Mouse (Mus musculus): ENCODE data around the gene Rora. TPM values are rescaled to one million over a fixed set of nuclear protein-coding genes. Genes with fewer than 3 reads are reported as not detected.

The Rora gene
- polyA plus RNA-seq, 1 experiment from 2014 or later = 2.7 TPM

DNA sequence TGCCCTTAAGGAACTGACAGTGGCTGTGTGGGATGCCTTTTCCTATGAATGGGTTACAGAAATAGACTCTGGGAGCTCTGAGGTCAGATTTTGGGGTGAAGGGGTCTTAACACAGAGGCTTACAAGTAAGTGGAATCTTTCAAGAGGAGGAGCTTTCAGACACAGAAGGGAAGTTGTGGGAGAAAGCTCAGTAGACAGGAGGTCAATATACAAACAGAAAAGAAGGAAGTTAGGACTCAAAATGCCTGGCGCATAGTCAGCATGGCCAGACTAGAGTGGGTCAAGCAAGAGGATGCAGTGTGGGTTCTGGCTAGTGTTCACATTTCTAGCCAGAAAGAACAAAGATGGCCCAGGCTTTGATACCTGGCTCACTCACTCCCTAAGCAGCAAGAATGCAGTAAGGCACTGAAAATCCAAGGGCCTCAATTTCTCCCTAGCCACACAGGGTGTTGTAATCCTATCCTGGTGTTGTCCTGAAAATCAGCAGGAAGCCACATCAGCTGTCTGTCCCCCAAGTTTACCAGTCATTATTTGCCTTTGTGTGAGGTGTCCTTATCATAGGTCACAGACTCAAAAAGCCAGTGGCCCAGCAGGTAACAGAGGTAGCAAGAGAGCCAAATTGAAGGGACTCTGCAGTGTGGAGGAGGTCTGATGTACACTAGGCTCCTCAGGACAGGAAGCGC lies 456.2 kb downstream of the Rora start:
- Histone ChIP-seq H3K9me3 (replicated peaks) (no peaks in the 10 kb centered on the region), H3K36me3 (no peaks in the 10 kb centered on the region), H3K27ac (no peak overlapping the region; the same call in 1 of the 2 replicates), H3K27me3 (peaks cover 8% of the 10 kb centered on the region; the same call in 1 of the 2 replicates), H3K4me3 (replicated peaks) (no peak overlapping the region), H3K9ac (no peak overlapping the region), H3K4me1 (replicated peaks) (peaks cover 13% of the 10 kb centered on the region), H3K4me2 (no peak overlapping the region)
- no peak for DNase-seq
- ATAC-seq (ENCODE audit: low read depth) = peak; percentile 41; the same call in 1 of the 2 replicates
- 68% methylated on average over 2 of the region's 2 CpGs for WGBS (ENCODE audit: insufficient replicate concordance)

DNA sequence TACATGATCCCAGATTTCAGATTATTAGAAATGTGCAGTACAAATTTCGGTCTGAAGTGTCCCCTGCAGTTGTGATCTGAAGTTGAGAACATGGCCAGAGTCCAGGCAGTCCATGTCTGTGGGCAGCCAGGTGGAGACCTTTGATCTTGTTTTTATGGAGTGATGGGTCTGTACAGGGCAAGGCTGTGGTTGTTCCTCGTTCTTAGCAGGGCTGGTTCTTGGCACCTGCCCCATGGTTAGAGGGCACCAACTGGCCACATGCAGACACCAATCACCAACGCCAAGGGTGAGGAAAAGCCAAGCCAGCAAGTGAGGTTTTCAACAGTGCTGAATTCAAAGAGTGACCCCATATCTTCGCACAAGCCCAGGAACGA lies 456.7 kb downstream of the Rora start:
- no peaks in the 10 kb centered on the region for H3K36me3 ChIP-seq
- H3K9me3 ChIP-seq (replicated peaks) = no peaks in the 10 kb centered on the region
- H3K9ac ChIP-seq = no peak overlapping the region
- H3K27ac ChIP-seq = no peak overlapping the region; the same call in 1 of the 2 replicates
- DNase-seq (no peak), ATAC-seq (ENCODE audit: low read depth) (peak; percentile 62)
- 57% methylated on average over 5 of the region's 5 CpGs for whole genome bisulfite sequencing (ENCODE audit: insufficient replicate concordance)
- H3K4me1 ChIP-seq (replicated peaks) = peaks cover 13% of the 10 kb centered on the region
- H3K27me3 ChIP-seq = peaks cover 8% of the 10 kb centered on the region; the same call in 1 of the 2 replicates
- H3K4me2 ChIP-seq = no peak overlapping the region
- H3K4me3 ChIP-seq (replicated peaks) = no peak overlapping the region

DNA sequence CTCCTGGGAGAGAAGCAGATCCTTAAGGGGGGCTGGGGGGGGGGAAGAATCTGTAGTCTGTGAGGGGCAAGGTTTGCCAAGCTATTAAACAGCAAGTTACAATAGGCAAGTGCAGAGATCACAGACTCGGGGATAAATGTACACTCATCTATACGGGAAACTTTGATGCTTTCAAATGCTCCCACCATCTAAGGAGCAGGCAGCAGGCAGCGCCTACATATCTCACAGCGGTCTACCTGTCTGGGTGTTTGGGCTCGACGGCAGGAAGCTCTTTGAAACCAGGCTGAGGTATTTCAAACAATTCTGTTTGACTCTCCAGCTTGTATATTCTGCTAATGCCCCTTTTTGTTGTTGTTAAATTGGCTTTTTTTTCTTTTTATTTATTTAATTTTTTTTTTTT lies 457.1 kb downstream of the Rora start:
- Histone ChIP-seq H3K9ac (no peak overlapping the region), H3K27me3 (peaks cover 8% of the 10 kb centered on the region; the same call in 1 of the 2 replicates), H3K4me1 (replicated peaks) (peaks cover 13% of the 10 kb centered on the region), H3K9me3 (replicated peaks) (no peaks in the 10 kb centered on the region), H3K4me3 (replicated peaks) (no peak overlapping the region), H3K36me3 (no peaks in the 10 kb centered on the region), H3K27ac (no peak overlapping the region), H3K4me2 (no peak overlapping the region)
- ATAC-seq (ENCODE audit: low read depth) = no peak
- 73% methylated on average over 6 of the region's 6 CpGs for WGBS (ENCODE audit: insufficient replicate concordance)
- DNase-seq = no peak

DNA sequence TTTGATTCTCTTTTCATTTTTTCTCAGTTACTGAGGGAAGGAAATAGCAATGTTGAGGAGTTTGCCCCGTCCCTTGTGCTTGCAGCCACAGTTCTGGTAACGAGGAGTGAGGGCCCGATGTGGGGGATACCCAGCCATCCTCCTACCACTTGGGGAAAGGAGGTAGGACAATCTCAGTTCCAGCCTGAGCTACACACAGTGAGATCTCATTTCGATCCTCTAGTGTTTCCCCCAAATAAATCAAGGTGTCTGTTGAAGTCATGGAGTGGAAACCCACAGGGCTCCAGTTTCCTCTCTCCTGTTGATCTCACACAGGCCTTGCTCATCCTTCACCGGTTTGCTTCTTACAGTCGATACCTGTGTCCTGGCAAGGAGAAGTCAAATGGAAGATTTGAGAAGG lies 458.0 kb downstream of the Rora start:
- WGBS (ENCODE audit: insufficient replicate concordance) = 70% methylated on average over 6 of the region's 6 CpGs

DNA sequence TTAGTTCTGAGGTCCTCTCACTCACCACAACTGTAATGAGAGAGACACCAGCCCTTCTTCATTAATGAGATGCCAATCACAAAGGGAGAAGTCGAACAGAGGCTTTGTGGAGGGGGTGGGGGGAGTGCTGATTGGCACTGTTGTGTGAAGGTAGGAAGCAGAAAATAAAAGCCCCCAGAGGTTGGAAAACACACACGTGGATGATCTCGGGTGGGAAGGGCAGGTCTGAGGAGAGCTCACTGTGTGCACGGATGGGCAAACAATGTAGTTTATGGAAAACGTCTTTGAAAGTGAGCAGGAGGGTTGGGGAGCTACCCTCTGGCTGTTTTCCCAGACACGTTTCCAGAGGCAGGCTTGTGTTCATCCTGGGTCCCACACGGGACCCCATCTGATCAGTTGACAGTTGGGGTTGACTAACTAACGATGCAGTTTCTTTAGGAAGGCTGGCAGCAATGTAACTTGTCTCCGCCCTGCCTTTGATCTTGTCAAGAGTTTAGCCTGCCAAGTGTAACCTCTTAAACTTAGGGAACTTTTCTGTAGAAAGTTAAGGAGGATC lies 460.9 kb downstream of the Rora start:
- Histone ChIP-seq H3K27ac (no peak overlapping the region), H3K27me3 (no peaks in the 10 kb centered on the region), H3K36me3 (no peaks in the 10 kb centered on the region), H3K9me3 (replicated peaks) (no peaks in the 10 kb centered on the region), H3K9ac (no peak overlapping the region), H3K4me3 (replicated peaks) (no peak overlapping the region), H3K4me1 (replicated peaks) (peaks cover 17% of the 10 kb centered on the region), H3K4me2 (no peak overlapping the region)
- WGBS (ENCODE audit: insufficient replicate concordance) = 33% methylated on average over 9 of the region's 9 CpGs
- no peak for DNase-seq
- ATAC-seq (ENCODE audit: low read depth) = no peak

More for the DNA sequence above, 458.0 kb downstream of the Rora start:
- no peak overlapping the region for H3K9ac ChIP-seq
- no peaks in the 10 kb centered on the region for H3K36me3 ChIP-seq
- DNase-seq = no peak
- no peak overlapping the region for H3K4me2 ChIP-seq
- H3K9me3 ChIP-seq (replicated peaks) = no peaks in the 10 kb centered on the region
- ATAC-seq (ENCODE audit: low read depth) = no peak
- no peak overlapping the region for H3K27ac ChIP-seq
- H3K4me3 ChIP-seq (replicated peaks) = no peak overlapping the region
- H3K4me1 ChIP-seq (replicated peaks) = peaks cover 14% of the 10 kb centered on the region
- H3K27me3 ChIP-seq = 0 out of 2 replicates have a peak, but pooled peaks cover 3% of the 10 kb centered on the region

DNA sequence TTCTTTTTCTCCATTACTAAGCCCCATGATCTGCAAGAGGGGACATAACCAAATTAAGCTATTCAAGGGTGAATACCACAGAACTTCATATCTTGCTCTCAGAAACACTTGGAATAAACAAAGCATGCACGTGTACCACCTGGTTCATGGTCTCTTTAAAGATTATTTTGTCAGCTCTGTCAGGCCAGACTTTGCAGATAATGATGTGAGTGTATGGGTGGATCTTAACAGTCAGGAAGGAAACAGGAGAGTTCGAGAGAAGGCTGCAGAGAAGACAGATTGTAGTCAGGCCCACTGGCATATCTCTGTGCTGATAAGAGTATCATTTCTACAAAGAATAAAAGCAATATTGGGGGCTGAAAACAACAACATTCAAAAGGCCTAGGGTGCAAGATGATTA lies 463.2 kb downstream of the Rora start:
- H3K27me3 ChIP-seq = no peaks in the 10 kb centered on the region
- no peak overlapping the region for H3K27ac ChIP-seq
- ATAC-seq (ENCODE audit: low read depth) (peak; percentile 73), DNase-seq (no peak)
- no peak overlapping the region for H3K4me3 ChIP-seq (replicated peaks)
- 9% methylated on average over 2 of the region's 2 CpGs for WGBS (ENCODE audit: insufficient replicate concordance)
- H3K9ac ChIP-seq = no peak overlapping the region
- no peaks in the 10 kb centered on the region for H3K36me3 ChIP-seq
- H3K4me1 ChIP-seq (replicated peaks) = peaks cover 6% of the 10 kb centered on the region; the same call in 1 of the 2 replicates
- H3K4me2 ChIP-seq = no peak overlapping the region
- no peaks in the 10 kb centered on the region for H3K9me3 ChIP-seq (replicated peaks)

DNA sequence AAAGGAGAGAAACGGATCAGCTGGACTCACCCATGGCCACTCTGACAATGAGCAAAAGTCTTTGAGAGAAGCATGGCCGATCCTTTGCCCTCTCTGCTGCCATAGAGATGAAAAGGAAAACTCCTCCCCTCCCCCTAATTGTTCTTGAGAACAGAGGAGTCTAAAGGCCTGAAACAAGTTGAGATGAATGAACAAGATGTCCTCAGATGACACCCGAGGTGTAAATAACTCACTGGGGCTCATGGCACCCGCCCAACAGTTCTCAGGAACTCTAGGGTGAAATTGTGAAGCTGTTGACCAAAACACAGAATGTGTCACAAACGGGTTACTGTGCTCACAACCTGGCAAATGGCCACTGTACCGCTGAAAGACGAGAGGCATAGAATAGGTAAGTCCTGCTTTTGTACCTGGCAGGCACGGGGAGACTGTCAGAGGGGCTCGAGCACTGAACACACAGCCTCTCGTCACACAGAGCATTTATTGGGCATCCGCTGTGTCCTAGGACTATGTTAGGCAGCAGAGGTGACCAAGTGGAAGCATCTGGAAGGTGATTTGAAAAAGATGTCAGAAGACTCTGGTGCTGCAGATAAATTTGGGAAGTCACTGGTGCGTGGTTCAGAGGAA lies 467.6 kb downstream of the Rora start:
- Histone ChIP-seq H3K4me3 (replicated peaks) (no peak overlapping the region), H3K4me1 (replicated peaks) (peaks cover 13% of the 10 kb centered on the region; the same call in 1 of the 2 replicates), H3K4me2 (no peak overlapping the region), H3K27ac (no peak overlapping the region), H3K27me3 (peaks cover 8% of the 10 kb centered on the region; the same call in 1 of the 2 replicates), H3K9me3 (replicated peaks) (no peaks in the 10 kb centered on the region), H3K36me3 (no peaks in the 10 kb centered on the region), H3K9ac (no peak overlapping the region)
- DNase-seq = no peak
- WGBS (ENCODE audit: insufficient replicate concordance) = 62% methylated on average over 12 of the region's 12 CpGs
- ATAC-seq (ENCODE audit: low read depth) = no peak

DNA sequence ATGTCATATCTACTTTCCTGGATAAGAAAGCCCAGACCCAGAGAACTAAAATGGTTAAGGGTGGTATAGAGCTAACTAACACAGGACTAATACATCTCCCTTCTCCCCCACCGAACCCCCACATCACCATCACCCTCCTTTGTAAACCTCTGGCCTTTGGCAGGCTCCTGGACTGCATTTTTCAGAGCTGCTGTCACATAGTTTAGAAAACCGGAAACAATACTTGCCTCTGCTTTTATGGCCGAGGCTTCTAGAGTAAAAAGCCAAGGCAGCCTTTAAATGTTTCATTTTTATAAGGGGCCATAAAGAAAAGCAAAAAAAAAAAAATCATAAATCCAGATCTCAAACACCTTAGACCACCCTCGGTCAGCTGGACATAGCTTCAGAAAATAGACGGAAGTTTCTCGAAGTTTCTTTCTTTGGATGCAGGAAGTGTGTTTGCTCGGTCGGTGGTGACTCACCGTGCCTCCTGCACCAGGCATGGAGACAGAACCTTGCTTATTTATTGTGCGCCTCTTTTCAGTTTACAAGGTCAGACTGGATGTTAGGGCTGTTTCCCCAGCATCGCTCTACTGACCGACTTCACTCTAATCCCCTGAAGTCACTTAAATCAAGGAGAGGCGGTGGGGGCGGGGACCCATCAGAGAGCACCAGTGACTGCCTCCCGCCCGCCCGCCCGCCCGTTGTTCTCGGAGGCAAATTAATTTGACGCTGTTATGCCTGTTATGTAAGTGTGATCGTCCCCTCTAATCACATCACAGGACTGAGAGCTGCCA lies 471.6 kb downstream of the Rora start:
- Histone ChIP-seq H3K27ac (no peak overlapping the region), H3K4me3 (replicated peaks) (peak overlapping the region; percentile 26; the same call in 1 of the 2 replicates), H3K36me3 (no peaks in the 10 kb centered on the region), H3K9ac (no peak overlapping the region), H3K4me1 (replicated peaks) (0 out of 2 replicates have a peak, but pooled peaks cover 7% of the 10 kb centered on the region), H3K9me3 (replicated peaks) (no peaks in the 10 kb centered on the region), H3K4me2 (peak overlapping the region; percentile 41), H3K27me3 (peaks cover 8% of the 10 kb centered on the region; the same call in 1 of the 2 replicates)
- 11% methylated on average over 22 of the region's 22 CpGs for WGBS (ENCODE audit: insufficient replicate concordance)
- ATAC-seq (ENCODE audit: low read depth) (no peak), DNase-seq (no peak)

DNA sequence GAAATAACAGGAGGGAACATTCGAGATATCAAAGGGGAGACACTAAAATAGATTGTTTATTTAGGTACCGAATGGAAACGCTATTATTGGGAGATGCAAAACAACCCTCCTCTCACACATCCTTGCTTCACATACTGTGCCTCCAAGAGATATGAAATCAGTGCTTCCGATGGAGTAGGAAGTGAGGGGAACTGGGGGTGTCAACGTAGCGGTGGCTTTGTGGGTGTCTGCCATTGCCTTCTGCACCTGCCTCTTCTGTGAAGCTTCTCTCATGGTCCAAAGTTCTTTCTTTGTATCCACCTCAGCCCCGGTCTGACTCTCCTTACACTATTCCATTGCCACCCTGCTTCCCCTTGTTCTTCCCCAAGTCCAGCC lies 472.2 kb downstream of the Rora start:
- no peak for DNase-seq

DNA sequence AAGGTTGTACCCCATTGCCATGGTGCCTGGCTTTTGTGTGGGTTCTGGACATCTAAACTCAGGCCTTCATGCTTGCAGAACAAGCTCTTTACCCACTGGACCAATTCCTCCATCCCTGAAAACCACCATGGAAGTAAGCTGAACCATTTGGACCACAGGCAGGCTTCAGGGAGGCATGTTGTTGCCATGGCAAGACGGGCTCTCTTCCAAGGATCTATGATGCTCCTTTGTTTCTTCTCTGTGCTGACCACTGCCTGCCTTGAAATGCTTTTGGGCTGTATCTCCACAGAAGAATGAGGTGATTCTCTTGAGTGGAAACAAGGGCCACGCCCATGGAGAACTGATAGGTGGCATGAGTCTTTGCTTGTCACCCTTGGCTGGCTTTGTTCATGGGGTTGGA lies 473.0 kb downstream of the Rora start:
- Histone ChIP-seq H3K27ac (no peak overlapping the region), H3K9ac (no peak overlapping the region), H3K36me3 (no peaks in the 10 kb centered on the region), H3K9me3 (replicated peaks) (no peaks in the 10 kb centered on the region), H3K27me3 (peaks cover 8% of the 10 kb centered on the region; the same call in 1 of the 2 replicates), H3K4me2 (no peak overlapping the region), H3K4me3 (replicated peaks) (no peak overlapping the region), H3K4me1 (replicated peaks) (0 out of 2 replicates have a peak, but pooled peaks cover 7% of the 10 kb centered on the region)
- ATAC-seq (ENCODE audit: low read depth) (no peak), DNase-seq (no peak)
- 60% methylated on average over 2 of the region's 2 CpGs for WGBS (ENCODE audit: insufficient replicate concordance)

More for the DNA sequence above, 472.2 kb downstream of the Rora start:
- H3K9ac ChIP-seq = no peak overlapping the region
- no peaks in the 10 kb centered on the region for H3K9me3 ChIP-seq (replicated peaks)
- H3K36me3 ChIP-seq = no peaks in the 10 kb centered on the region
- ATAC-seq (ENCODE audit: low read depth) = no peak
- H3K4me2 ChIP-seq = peak overlapping the region; percentile 41
- H3K27ac ChIP-seq = no peak overlapping the region
- 0 out of 2 replicates have a peak, but pooled peaks cover 7% of the 10 kb centered on the region for H3K4me1 ChIP-seq (replicated peaks)
- peak overlapping the region; percentile 26; the same call in 1 of the 2 replicates for H3K4me3 ChIP-seq (replicated peaks)
- peaks cover 8% of the 10 kb centered on the region; the same call in 1 of the 2 replicates for H3K27me3 ChIP-seq
- 36% methylated on average over 7 of the region's 7 CpGs for WGBS (ENCODE audit: insufficient replicate concordance)

DNA sequence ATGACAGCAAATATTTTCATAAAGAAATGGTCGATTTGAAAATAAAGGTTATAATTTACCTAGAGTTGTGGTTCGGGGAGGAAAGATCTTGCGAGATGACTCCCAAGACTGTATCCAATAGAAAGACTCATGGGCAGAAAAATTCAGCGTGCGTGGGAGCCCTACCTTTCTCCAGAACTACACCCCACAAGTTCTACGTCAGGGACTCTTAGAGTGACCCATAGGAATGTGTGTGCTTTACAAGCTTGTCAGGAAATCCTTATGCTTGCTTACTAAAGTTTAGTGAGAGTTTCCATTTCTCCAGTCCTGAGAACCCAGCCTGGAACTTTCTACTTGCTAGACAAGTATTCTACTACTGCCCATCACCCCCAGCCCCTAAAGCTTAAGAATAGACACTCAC lies 474.7 kb downstream of the Rora start:
- Histone ChIP-seq H3K4me2 (no peak overlapping the region), H3K9ac (no peak overlapping the region), H3K27ac (no peak overlapping the region), H3K4me1 (replicated peaks) (0 out of 2 replicates have a peak, but pooled peaks cover 7% of the 10 kb centered on the region), H3K4me3 (replicated peaks) (no peak overlapping the region), H3K9me3 (replicated peaks) (no peaks in the 10 kb centered on the region), H3K36me3 (no peaks in the 10 kb centered on the region), H3K27me3 (peaks cover 8% of the 10 kb centered on the region; the same call in 1 of the 2 replicates)
- 64% methylated on average over 6 of the region's 6 CpGs for WGBS (ENCODE audit: insufficient replicate concordance)
- no peak for DNase-seq
- ATAC-seq (ENCODE audit: low read depth) = no peak

Data from liver, embryonic 13.5 days (tissue).